In genomic region chr6:99968889-99969288, GRCm38 (mm10) we compare ENCODE assay signal across 9 mouse cellular contexts.
DNase-seq lines count a peak whose midpoint lies in the region; ATAC-seq lines count a peak whose summit lies in the region.
"Had no signal": no experiment of that assay in that cellular context is flagged by ENCODE, and none has a peak within 500 bp of the region (broad histone marks: within the 10 kb centered on the region; RNA-seq: fewer than 3 reads in every experiment).

No protein-coding gene starts in this region.

- peak; percentile 70 for ATAC-seq in midbrain, embryonic 16.5 days
- no peak for ATAC-seq in liver, embryonic 11.5 days (replicated peaks; ENCODE audit: low FRiP score)

- WGBS in midbrain, embryonic 16.5 days, result 61% methylated on average over 5 of the region's 5 CpGs
- WGBS in liver, embryonic 11.5 days, result 62% methylated on average over 5 of the region's 5 CpGs

- H3K9me3 ChIP-seq in midbrain, embryonic 16.5 days (replicated peaks; ENCODE audit: control insufficient read depth, low read length, poor library complexity, severe bottlenecking), result no peaks in the 10 kb centered on the region
- no peaks in the 10 kb centered on the region for H3K9me3 ChIP-seq in liver, embryonic 11.5 days (ENCODE audit: control insufficient read depth, low read length)

- no peak overlapping the region for H3K27ac ChIP-seq in midbrain, embryonic 16.5 days (ENCODE audit: low read length)
- H3K27ac ChIP-seq in liver, embryonic 11.5 days (ENCODE audit: low read depth, low read length), result no peak overlapping the region

- no peak overlapping the region for H3K4me3 ChIP-seq in midbrain, embryonic 16.5 days (ENCODE audit: low read depth, low read length)
- H3K4me3 ChIP-seq in liver, embryonic 11.5 days (ENCODE audit: low read depth, low read length), result no peak overlapping the region
- H3K4me3 ChIP-seq: myocyte had no signal

- peak; percentile 90 for DNase-seq in MN1 (ENCODE audit: low spot score)
- DNase-seq in brain, adult 2 months (ENCODE audit: low read depth, low spot score), result peak; percentile 98
- DNase-seq in frontal cortex, postnatal 25 days (ENCODE audit: low spot score in 2 of 2), result peak; percentile 21 to 30
- DNase-seq in layer of hippocampus, adult 8-10 months (ENCODE audit: low spot score in 2 of 2), result peak; percentile 84 to 91
- DNase-seq in liver, embryonic 11.5 days (ENCODE audit: low spot score), result no peak
- no peak for DNase-seq in thymus, postnatal 0 days (ENCODE audit: low spot score)
- DNase-seq in spleen, postnatal 36 days (ENCODE audit: low spot score in 2 of 2), result no peak

- H3K4me1 ChIP-seq in midbrain, embryonic 16.5 days (ENCODE audit: control insufficient read depth, insufficient read depth, low read length), result peaks cover 9% of the 10 kb centered on the region
- H3K4me1 ChIP-seq in liver, embryonic 11.5 days (replicated peaks; ENCODE audit: control insufficient read depth, insufficient read depth, low read length), result no peaks in the 10 kb centered on the region

- H3K9ac ChIP-seq in midbrain, embryonic 16.5 days (ENCODE audit: low read depth, low read length), result no peak overlapping the region
- H3K9ac ChIP-seq in liver, embryonic 11.5 days (ENCODE audit: low read depth, low read length), result no peak overlapping the region

- no peaks in the 10 kb centered on the region for H3K36me3 ChIP-seq in midbrain, embryonic 16.5 days (ENCODE audit: control insufficient read depth, insufficient read depth, low read length)
- no peaks in the 10 kb centered on the region for H3K36me3 ChIP-seq in liver, embryonic 11.5 days (ENCODE audit: control insufficient read depth, insufficient read depth, low read length)

- no peak overlapping the region for H3K4me2 ChIP-seq in midbrain, embryonic 16.5 days (ENCODE audit: low read length)
- H3K4me2 ChIP-seq in liver, embryonic 11.5 days, result no peak overlapping the region

- no peaks in the 10 kb centered on the region for H3K27me3 ChIP-seq in midbrain, embryonic 16.5 days (ENCODE audit: control insufficient read depth, insufficient read depth, low read depth, low read length)
- 0 out of 2 replicates have a peak, but pooled peaks cover 9% of the 10 kb centered on the region for H3K27me3 ChIP-seq in liver, embryonic 11.5 days (replicated peaks; ENCODE audit: control insufficient read depth, insufficient read depth, low read length)

Comparison
In these comparisons a context has a peak if more than half of its experiments do, and no peak if none do; other contexts are left out.
1. DNase-seq: peak in MN1 (single experiment), brain, adult 2 months (single experiment), frontal cortex, postnatal 25 days (2 of 2) and layer of hippocampus, adult 8-10 months (2 of 2); none in liver, embryonic 11.5 days (single experiment), thymus, postnatal 0 days (single experiment) and spleen, postnatal 36 days (0 of 2).